Mouse (Mus musculus) heart, adult 9 months (tissue): ENCODE results near the gene Gngt2.
"Not testable (repeated sequence)": the region's sequence is repeated elsewhere in the genome, so short reads cannot be mapped to it uniquely, and the experiment has no call there.

Experiments
- DNase-seq, 2 experiments: peaks; one replicate each; pipeline ENCODE4 v3.0.0; 2022; ENCODE audit warnings: low spot score in 2 of 2

The Gngt2 gene

GRCm38 (mm10) chr11:95840694-95841497 lies 3.9 kb downstream of the Gngt2 start:
- no peak for DNase-seq

- DNase-seq = no peak
These were observed 4.4 kb downstream of the Gngt2 start for GRCm38 (mm10) chr11:95841498-95841830.

- peak; percentile 66 to 76 for DNase-seq
These were observed 5.2 kb downstream of the Gngt2 start, which contains the start of gene Abi3 for GRCm38 (mm10) chr11:95842074-95842681. Gene Abi3, minus strand, starts transcription at chr11:95842476.

- no peak for DNase-seq
These were observed 5.9 kb downstream of the Gngt2 start for GRCm38 (mm10) chr11:95842953-95843352.

- DNase-seq = no peak
These were observed 6.5 kb downstream of the Gngt2 start for GRCm38 (mm10) chr11:95843421-95843950.

GRCm38 (mm10) chr11:95844935-95845334 lies 7.9 kb downstream of the Gngt2 start:
- DNase-seq = no peak

GRCm38 (mm10) chr11:95850898-95851297 lies 13.9 kb downstream of the Gngt2 start:
- DNase-seq = no peak

- peak in 1 of 2 experiments; percentile 59 for DNase-seq
These were observed 16.7 kb downstream of the Gngt2 start for GRCm38 (mm10) chr11:95853684-95854083.

GRCm38 (mm10) chr11:95857306-95857705 lies 20.3 kb downstream of the Gngt2 start:
- DNase-seq = no peak

- no peak for DNase-seq
These were observed 20.9 kb downstream of the Gngt2 start for GRCm38 (mm10) chr11:95857716-95858527.

- DNase-seq = peak; percentile 98
These were observed 21.8 kb downstream of the Gngt2 start for GRCm38 (mm10) chr11:95858528-95859467.

GRCm38 (mm10) chr11:95859468-95859855 lies 22.4 kb downstream of the Gngt2 start:
- no peak for DNase-seq

GRCm38 (mm10) chr11:95860071-95860490 lies 23.1 kb downstream of the Gngt2 start:
- DNase-seq = no peak

GRCm38 (mm10) chr11:95861397-95861796 lies 24.4 kb downstream of the Gngt2 start:
- DNase-seq = no peak

- no peak for DNase-seq
These were observed 32.4 kb downstream of the Gngt2 start for GRCm38 (mm10) chr11:95869442-95869841.

- DNase-seq = no peak
These were observed 33.0 kb downstream of the Gngt2 start for GRCm38 (mm10) chr11:95869918-95870470.

GRCm38 (mm10) chr11:95875804-95876203 lies 38.8 kb downstream of the Gngt2 start:
- no peak for DNase-seq

GRCm38 (mm10) chr11:95876296-95876695 lies 39.3 kb downstream of the Gngt2 start:
- peak in 1 of 2 experiments; percentile 16 for DNase-seq

- not testable (repeated sequence) for DNase-seq
These were observed 42.8 kb downstream of the Gngt2 start for GRCm38 (mm10) chr11:95879861-95880260.

GRCm38 (mm10) chr11:95890462-95891051 lies 53.5 kb downstream of the Gngt2 start:
- DNase-seq = no peak
